Mouse (Mus musculus): ENCODE data around the gene Eya4.

DNA sequence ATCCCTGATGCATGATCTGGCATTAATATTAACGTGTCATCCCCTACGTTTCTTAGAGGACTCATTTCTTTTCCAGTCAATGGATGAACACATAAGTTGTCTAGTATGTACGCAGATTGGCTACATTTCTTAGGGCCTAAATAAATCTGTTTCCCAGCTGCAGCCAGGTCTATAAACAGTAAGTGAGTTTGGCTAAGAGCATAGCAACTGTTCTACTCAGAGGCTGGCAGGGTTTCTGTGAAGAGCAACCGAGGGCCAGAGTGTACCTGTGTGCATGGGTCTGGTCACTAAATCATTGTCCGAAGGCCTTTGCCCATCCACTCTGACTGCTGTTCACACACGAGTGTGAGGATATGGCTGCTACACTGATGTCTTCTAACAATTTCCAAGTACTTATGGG lies 13.3 kb upstream of the Eya4 start:
- TF ChIP-seq CTCF (IDR thresholded peaks at IDR 0.05 in 2 of 3, conservative IDR thresholded peaks at IDR 0.05 in 1 of 3; ENCODE audit: control insufficient read depth in 1 of 3, insufficient read depth in 1 of 3, low read depth in 2 of 3, low read length in 3 of 3, poor library complexity in 1 of 3, severe bottlenecking in 1 of 3) = no peak
- no peak for TF ChIP-seq ZNF384 (IDR thresholded peaks at IDR 0.05; ENCODE audit: low read depth, low read length)
- no peak for TF ChIP-seq E2F4 (IDR thresholded peaks at IDR 0.05; ENCODE audit: borderline replicate concordance, low read depth, low read length)
- TF ChIP-seq ZKSCAN1 (IDR thresholded peaks at IDR 0.05; ENCODE audit: low read depth, low read length) = no peak
- TF ChIP-seq NRF1 (IDR thresholded peaks at IDR 0.05; ENCODE audit: insufficient read depth, low read depth, low read length, poor library complexity, severe bottlenecking) = no peak
- no peak for TF ChIP-seq KAT2A (conservative IDR thresholded peaks at IDR 0.05; ENCODE audit: low read depth, low read length)
- no peak for TF ChIP-seq HCFC1 (IDR thresholded peaks at IDR 0.05; ENCODE audit: low read depth, low read length)
- no peak for TF ChIP-seq MAFK (IDR thresholded peaks at IDR 0.05; ENCODE audit: borderline replicate concordance, low read depth, low read length)
- no peak for TF ChIP-seq RCOR1 (IDR thresholded peaks at IDR 0.05; ENCODE audit: low read depth, low read length)
- TF ChIP-seq MYC (IDR thresholded peaks at IDR 0.05; ENCODE audit: low read depth, low read length) = no peak
- no peak for TF ChIP-seq TBP (IDR thresholded peaks at IDR 0.05; ENCODE audit: low read depth, low read length)
- TF ChIP-seq CHD1 (IDR thresholded peaks at IDR 0.05; ENCODE audit: low read depth, low read length) = no peak
- no peak for TF ChIP-seq POLR2A (IDR thresholded peaks at IDR 0.05; ENCODE audit: control insufficient read depth in 1 of 2, insufficient read depth in 1 of 2, low read depth in 1 of 2, low read length in 2 of 2, poor library complexity in 1 of 2)
- TF ChIP-seq GABPA (IDR thresholded peaks at IDR 0.05; ENCODE audit: low read depth, low read length) = no peak
